Mouse (Mus musculus): ENCODE measurements around the gene Slc7a7. TPM values are rescaled to one million over a fixed set of nuclear protein-coding genes. Genes with fewer than 3 reads are reported as not detected.

Gene Slc7a7
- polyA plus RNA-seq, 1 experiment: 341 TPM

DNA sequence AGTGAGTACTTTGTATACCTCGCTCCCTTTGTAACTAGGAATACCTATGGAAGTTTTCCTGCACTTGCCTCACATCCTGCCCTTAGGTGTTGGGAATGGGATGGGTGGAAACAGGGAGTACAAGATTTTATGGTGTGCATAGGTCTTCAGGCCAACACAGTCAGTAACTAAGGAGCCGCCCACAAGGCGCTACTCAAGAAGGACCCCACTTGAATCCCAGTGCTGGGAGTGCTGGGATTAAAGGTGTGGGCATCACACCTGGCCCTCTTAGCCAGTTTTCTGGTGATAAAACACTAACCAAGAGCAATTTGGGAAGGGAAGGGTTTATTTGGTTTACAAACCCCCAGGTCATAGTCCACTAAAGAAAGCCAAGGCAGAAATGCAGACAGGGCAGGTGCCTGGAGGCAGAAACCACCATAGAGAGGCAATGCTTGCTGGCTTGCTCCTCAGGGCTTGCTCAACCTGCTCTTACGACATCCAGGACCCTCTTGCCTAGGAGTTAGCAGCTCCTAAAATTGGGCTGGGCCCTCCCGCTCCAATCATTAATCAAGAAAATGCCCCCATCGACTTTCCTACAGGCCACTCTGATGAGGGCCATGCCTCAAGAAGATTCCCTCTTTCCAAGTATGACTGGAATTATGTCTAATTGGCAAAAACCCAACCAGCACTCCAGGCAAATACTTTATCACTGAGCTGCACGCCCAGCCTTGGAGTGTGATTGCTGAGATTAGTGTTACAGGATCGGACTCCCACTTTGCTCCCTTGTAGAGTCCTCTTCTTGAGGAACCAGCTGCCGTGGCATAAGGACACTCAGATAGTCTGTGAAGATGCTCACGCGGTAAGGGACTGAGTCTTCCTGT lies 37.3 kb upstream of the Slc7a7 start:
- H3K27me3 ChIP-seq (ENCODE audit: control insufficient read depth, insufficient read depth, low read length): no peaks in the 10 kb centered on the region
- peak overlapping the region; percentile 44; the same call in 1 of the 2 replicates for H3K27ac ChIP-seq (ENCODE audit: insufficient read depth, low read depth, low read length)
- H3K4me3 ChIP-seq (ENCODE audit: low read depth, low read length): no peak overlapping the region
- H3K4me1 ChIP-seq (ENCODE audit: control insufficient read depth, insufficient read depth, insufficient read length, low read length): peaks cover 8% of the 10 kb centered on the region
- 26% methylated on average over 11 of the region's 11 CpGs for WGBS
- TF ChIP-seq CTCF (IDR thresholded peaks at IDR 0.05; ENCODE audit: extremely low read depth, insufficient read length, insufficient replicate concordance, low read depth, low read length) (no peak), POLR2A (IDR thresholded peaks at IDR 0.05; ENCODE audit: low read depth, low read length) (no peak)
- H3K36me3 ChIP-seq (ENCODE audit: control insufficient read depth, insufficient read depth, low read length): no peaks in the 10 kb centered on the region

DNA sequence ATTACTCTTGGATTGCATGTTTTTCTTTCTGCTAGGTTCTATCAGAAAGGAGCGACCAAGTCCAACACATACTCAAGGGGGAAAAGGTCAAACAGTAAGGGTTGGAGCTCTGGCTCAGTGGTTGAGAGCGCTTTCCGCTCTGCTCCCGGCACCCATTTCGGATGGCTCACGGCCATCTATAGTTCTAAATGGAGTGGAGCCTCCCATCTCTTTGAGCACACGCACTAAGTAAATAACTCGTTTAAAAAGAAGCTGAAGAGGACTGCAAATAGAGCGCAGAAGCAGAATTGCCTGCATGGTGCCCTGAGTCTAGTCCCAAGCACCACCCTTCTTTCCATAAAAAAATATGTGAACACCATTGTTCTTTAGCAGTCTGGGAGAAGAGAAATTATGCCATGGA lies 36.0 kb upstream of the Slc7a7 start:
- no peak for TF ChIP-seq POLR2A (IDR thresholded peaks at IDR 0.05; ENCODE audit: low read depth, low read length)
- TF ChIP-seq CTCF (IDR thresholded peaks at IDR 0.05; ENCODE audit: extremely low read depth, insufficient read length, insufficient replicate concordance, low read depth, low read length): no peak
- Histone ChIP-seq H3K4me1 (ENCODE audit: control insufficient read depth, insufficient read depth, insufficient read length, low read length) (peaks cover 10% of the 10 kb centered on the region), H3K36me3 (ENCODE audit: control insufficient read depth, insufficient read depth, low read length) (no peaks in the 10 kb centered on the region), H3K27ac (ENCODE audit: insufficient read depth, low read depth, low read length) (no peak overlapping the region), H3K27me3 (ENCODE audit: control insufficient read depth, insufficient read depth, low read length) (no peaks in the 10 kb centered on the region), H3K4me3 (ENCODE audit: low read depth, low read length) (no peak overlapping the region)
- 85% methylated on average over 9 of the region's 9 CpGs for WGBS

DNA sequence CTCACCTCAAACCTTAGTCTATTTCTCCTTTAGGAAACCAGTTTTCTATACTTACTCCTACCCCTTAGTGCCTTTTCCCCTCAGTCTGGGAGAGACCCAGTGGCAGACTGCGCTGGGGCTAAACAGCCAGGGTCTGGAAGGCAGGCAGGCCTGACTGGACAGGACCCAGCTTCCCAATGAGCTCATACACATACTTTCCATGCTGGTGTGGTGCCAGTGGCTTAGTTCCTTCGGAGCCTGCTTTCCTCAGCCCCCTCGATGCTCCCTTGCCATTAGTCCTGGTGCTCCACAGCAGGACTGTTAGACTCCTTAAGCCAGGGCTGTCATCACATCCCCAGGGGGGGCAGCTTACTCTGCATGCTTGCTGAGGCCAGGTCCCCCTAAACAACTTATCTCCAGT lies 27.9 kb upstream of the Slc7a7 start:
- H3K36me3 ChIP-seq (ENCODE audit: control insufficient read depth, insufficient read depth, low read length): no peaks in the 10 kb centered on the region
- no peak overlapping the region for H3K27ac ChIP-seq (ENCODE audit: insufficient read depth, low read depth, low read length)
- H3K4me1 ChIP-seq (ENCODE audit: control insufficient read depth, insufficient read depth, insufficient read length, low read length): peaks cover 9% of the 10 kb centered on the region; the same call in 1 of the 2 replicates
- H3K4me3 ChIP-seq (ENCODE audit: low read depth, low read length): no peak overlapping the region
- no peaks in the 10 kb centered on the region for H3K27me3 ChIP-seq (ENCODE audit: control insufficient read depth, insufficient read depth, low read length)
- 69% methylated on average over 3 of the region's 3 CpGs for WGBS
- TF ChIP-seq POLR2A (IDR thresholded peaks at IDR 0.05; ENCODE audit: low read depth, low read length) (no peak), CTCF (IDR thresholded peaks at IDR 0.05; ENCODE audit: extremely low read depth, insufficient read length, insufficient replicate concordance, low read depth, low read length) (no peak)

DNA sequence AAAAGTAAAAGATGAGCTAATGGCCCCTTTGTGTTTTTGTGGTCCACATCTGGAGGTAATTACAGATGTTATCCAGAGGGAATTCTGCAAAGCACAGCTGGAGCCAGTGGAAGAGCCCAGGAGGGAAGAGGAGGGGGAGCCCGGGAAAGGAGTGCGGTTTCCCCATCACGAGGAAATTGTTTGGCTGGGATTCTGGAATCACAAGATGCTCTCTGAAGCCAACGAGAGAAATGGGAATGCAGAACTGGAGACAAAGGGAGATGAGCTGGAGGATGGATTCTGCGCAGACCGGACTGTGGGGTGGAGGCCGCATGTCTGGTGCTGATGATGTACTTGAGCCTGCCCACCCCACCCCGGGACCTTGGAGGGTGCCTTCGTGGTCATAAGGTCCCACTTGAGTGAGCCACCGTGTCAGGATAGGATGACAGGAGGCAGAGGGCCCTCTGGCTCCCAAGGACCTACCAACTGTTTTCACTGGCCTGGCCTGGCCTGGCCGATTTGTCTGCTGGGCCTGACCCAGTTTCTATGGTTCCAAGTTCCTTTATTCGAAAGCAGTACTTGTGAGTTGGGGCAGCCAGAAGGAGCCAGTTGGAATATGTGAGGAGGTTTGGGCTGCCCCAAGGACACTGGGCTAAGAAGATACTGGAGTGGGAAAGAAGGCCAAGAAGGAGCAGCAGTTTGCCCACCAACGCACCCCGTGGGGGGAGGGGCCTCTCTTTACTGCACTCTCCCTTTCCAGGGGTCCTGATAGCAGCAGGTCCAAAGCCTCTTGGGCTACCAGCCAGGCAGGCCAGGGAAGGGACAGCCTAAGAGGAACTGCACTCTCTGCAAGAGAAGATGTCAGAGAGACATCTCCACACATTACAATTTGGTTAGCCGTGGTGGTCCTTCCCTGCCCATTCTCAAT lies 26.4 kb upstream of the Slc7a7 start:
- Histone ChIP-seq H3K4me1 (ENCODE audit: control insufficient read depth, insufficient read depth, insufficient read length, low read length) (peaks cover 7% of the 10 kb centered on the region; the same call in 1 of the 2 replicates), H3K36me3 (ENCODE audit: control insufficient read depth, insufficient read depth, low read length) (peaks cover 7% of the 10 kb centered on the region), H3K27me3 (ENCODE audit: control insufficient read depth, insufficient read depth, low read length) (no peaks in the 10 kb centered on the region), H3K27ac (ENCODE audit: insufficient read depth, low read depth, low read length) (peak overlapping the region; percentile 75), H3K4me3 (ENCODE audit: low read depth, low read length) (no peak overlapping the region)
- 69% methylated on average over 15 of the region's 15 CpGs for WGBS
- no peak for TF ChIP-seq CTCF (IDR thresholded peaks at IDR 0.05; ENCODE audit: extremely low read depth, insufficient read length, insufficient replicate concordance, low read depth, low read length)
- TF ChIP-seq POLR2A (IDR thresholded peaks at IDR 0.05; ENCODE audit: low read depth, low read length): no peak

DNA sequence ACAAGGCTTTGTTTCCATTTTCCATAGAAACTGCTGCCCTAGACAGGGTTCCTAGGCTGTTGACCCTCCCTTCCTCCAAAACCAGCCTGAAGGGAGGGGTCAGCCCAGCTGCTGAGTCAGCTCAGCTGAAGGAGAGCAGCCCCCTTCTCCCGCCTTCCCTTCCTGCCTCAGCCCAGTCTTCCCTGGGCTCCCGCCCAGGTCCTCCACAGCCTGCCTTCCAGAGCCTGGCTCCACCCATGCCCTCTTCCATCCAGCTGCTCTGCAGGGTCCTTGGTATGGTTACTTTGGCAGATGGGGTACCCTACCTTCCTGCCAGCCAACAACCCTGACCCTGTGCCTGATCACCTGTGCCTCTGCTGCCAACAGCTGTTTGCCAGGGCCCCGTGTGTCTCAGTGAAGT lies 25.6 kb upstream of the Slc7a7 start:
- Histone ChIP-seq H3K27me3 (ENCODE audit: control insufficient read depth, insufficient read depth, low read length) (no peaks in the 10 kb centered on the region), H3K27ac (ENCODE audit: insufficient read depth, low read depth, low read length) (peak overlapping the region; percentile 75)
- 61% methylated on average over 3 of the region's 3 CpGs for WGBS

DNA sequence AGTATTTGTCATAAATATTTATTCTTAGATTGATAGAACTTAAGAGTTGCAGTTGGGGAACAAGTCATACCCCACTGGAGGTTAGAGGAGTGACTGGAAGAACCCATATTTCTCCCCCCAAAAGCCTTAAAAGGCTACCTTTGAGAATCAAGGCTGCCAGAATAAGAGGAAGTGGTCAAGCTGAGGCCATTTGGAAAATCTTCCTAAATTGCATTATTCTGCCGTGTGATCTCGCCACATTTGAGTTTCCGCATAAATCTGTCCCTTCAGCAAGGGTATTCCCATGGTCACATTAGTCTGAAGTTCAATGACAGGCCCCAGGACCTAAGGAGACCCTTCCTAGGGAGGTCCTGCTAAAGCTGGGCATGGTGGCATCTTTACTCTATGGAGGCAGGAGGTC lies 25.0 kb upstream of the Slc7a7 start:
- no peaks in the 10 kb centered on the region for H3K27me3 ChIP-seq (ENCODE audit: control insufficient read depth, insufficient read depth, low read length)
- peaks cover 8% of the 10 kb centered on the region for H3K36me3 ChIP-seq (ENCODE audit: control insufficient read depth, insufficient read depth, low read length)
- TF ChIP-seq POLR2A (IDR thresholded peaks at IDR 0.05; ENCODE audit: low read depth, low read length) (no peak), CTCF (IDR thresholded peaks at IDR 0.05; ENCODE audit: extremely low read depth, insufficient read length, insufficient replicate concordance, low read depth, low read length) (no peak)
- H3K27ac ChIP-seq (ENCODE audit: insufficient read depth, low read depth, low read length): no peak overlapping the region
- no peak overlapping the region for H3K4me3 ChIP-seq (ENCODE audit: low read depth, low read length)
- peaks cover 7% of the 10 kb centered on the region; the same call in 1 of the 2 replicates for H3K4me1 ChIP-seq (ENCODE audit: control insufficient read depth, insufficient read depth, insufficient read length, low read length)
- 83% methylated on average over 3 of the region's 3 CpGs for WGBS

More for the DNA sequence above, 25.6 kb upstream of the Slc7a7 start:
- H3K4me3 ChIP-seq (ENCODE audit: low read depth, low read length): no peak overlapping the region
- H3K36me3 ChIP-seq (ENCODE audit: control insufficient read depth, insufficient read depth, low read length): peaks cover 8% of the 10 kb centered on the region
- TF ChIP-seq CTCF (IDR thresholded peaks at IDR 0.05; ENCODE audit: extremely low read depth, insufficient read length, insufficient replicate concordance, low read depth, low read length): no peak
- TF ChIP-seq POLR2A (IDR thresholded peaks at IDR 0.05; ENCODE audit: low read depth, low read length): no peak
- peaks cover 7% of the 10 kb centered on the region; the same call in 1 of the 2 replicates for H3K4me1 ChIP-seq (ENCODE audit: control insufficient read depth, insufficient read depth, insufficient read length, low read length)

Measured in small intestine, adult 2 months (tissue).